Mouse (Mus musculus): ENCODE measurements at regions not wholly inside any gene's neighbourhood (a gene's known extent, or its start where the extent isn't known, plus 50 kb on each side); places are given as distances from the start of the nearest gene placed in this dataset.

DNA sequence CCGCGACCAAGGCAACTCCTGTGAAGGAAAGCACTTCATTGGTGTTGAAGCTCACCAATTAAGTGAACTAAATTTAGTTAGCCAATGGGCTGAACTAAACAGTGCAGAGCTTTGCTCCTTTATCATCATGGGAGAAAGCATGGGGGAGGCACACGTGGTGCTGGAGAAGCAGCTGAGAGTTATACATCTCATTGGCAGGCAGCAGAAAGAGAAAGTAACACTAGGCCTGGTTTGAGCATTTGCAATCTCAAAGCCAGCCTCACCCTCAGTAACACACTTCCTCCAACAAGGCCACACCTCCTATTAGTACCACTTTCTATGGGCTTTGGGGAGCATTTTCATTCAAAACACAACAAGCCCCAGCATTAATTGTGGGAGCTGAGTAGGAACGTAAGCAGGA lies 109.4 kb downstream of the Ifng start:
- TF ChIP-seq HCFC1 (IDR thresholded peaks at IDR 0.05; ENCODE audit: borderline replicate concordance, insufficient read depth, low read length) (no peak), ZC3H11A (IDR thresholded peaks at IDR 0.05; ENCODE audit: borderline replicate concordance, low read depth, low read length) (no peak)

Measured in ES-E14 (cell line).